Mouse (Mus musculus) midbrain, embryonic 12.5 days (tissue): ENCODE results near the gene Smagp. TPM values are rescaled to one million over a fixed set of nuclear protein-coding genes. Genes with fewer than 3 reads are reported as not detected.
"Not testable (repeated sequence)": the region's sequence is repeated elsewhere in the genome, so short reads cannot be mapped to it uniquely, and the experiment has no call there.

Experiments
- ATAC-seq: fragments of 200-750 bp; cut with Nextera tagmentation; 2 replicates; pipeline ENCODE4 v1.8.0; 2017; ENCODE audit warnings: low read depth, moderate TSS enrichment, moderate library complexity; ENCODE audit not compliant: low FRiP score
- H3K27ac ChIP-seq: fragments of 300-500 bp; sonication (generic); replicated peaks from 2 replicates; pipeline ENCODE4 v1.5.1; 2016; ENCODE audit warnings: mild to moderate bottlenecking
- H3K27me3 ChIP-seq: fragments of 300-500 bp; sonication (generic); 2 replicates; pipeline ENCODE4 v1.6.1; 2016; ENCODE audit warnings: mild to moderate bottlenecking
- H3K36me3 ChIP-seq: fragments of 300-500 bp; sonication (generic); 2 replicates; pipeline ENCODE4 v1.6.1; 2016
- H3K4me1 ChIP-seq: fragments of 300-500 bp; sonication (generic); 2 replicates; pipeline ENCODE4 v1.6.1; 2016
- H3K4me2 ChIP-seq: fragments of 300-500 bp; sonication (generic); replicated peaks from 2 replicates; pipeline ENCODE4 v1.6.1; 2016; ENCODE audit warnings: mild to moderate bottlenecking, moderate library complexity
- H3K4me3 ChIP-seq: fragments of 300-500 bp; sonication (generic); 2 replicates; pipeline ENCODE4 v1.5.1; 2016; ENCODE audit warnings: mild to moderate bottlenecking
- H3K9ac ChIP-seq: fragments of 300-500 bp; sonication (generic); replicated peaks from 2 replicates; pipeline ENCODE4 v1.6.1; 2016; ENCODE audit warnings: mild to moderate bottlenecking, moderate library complexity
- H3K9me3 ChIP-seq: fragments of 300-500 bp; sonication (generic); 2 replicates; pipeline ENCODE4 v1.6.1; 2016; ENCODE audit warnings: mild to moderate bottlenecking
- WGBS: fragments of 180-500 bp; shearing (Covaris S2); methylation state at CpG from one replicate; pipeline ENCODE4 v1.1.7; 2016; 5-methylcytosine and 5-hydroxymethylcytosine counted together
- polyA plus RNA-seq: library from polyadenylated mRNA; unstranded; fragments of >200 nt; fragmentation: Nextera tagmentation; extraction: Ambion mirVana; gene quantifications from 2 replicates; pipeline ENCODE4 v1.2.1, GENCODE M21; 2016

The Smagp gene
- polyA plus RNA-seq, 1 experiment from 2014 or later = 5.5 TPM

GRCm38 (mm10) chr15:100621671-100622070 lies 15.1 kb downstream of the Smagp start:
- 73% methylated on average over 9 of the region's 9 CpGs for WGBS

GRCm38 (mm10) chr15:100619200-100619599 lies 17.5 kb downstream of the Smagp start:
- H3K9me3 ChIP-seq = no peaks in the 10 kb centered on the region
- H3K36me3 ChIP-seq = peaks cover 41% of the 10 kb centered on the region
- H3K27ac ChIP-seq = no peak overlapping the region
- ATAC-seq = no peak
- H3K9ac ChIP-seq = no peak overlapping the region
- no peak overlapping the region for H3K4me2 ChIP-seq
- H3K4me3 ChIP-seq = no peak overlapping the region
- 93% methylated on average over 7 of the region's 7 CpGs for WGBS
- H3K27me3 ChIP-seq = no peaks in the 10 kb centered on the region
- H3K4me1 ChIP-seq = peaks cover 15% of the 10 kb centered on the region

More at GRCm38 (mm10) chr15:100621671-100622070, 15.1 kb downstream of the Smagp start:
- not testable (repeated sequence) for ATAC-seq, H3K27me3 ChIP-seq, H3K9ac ChIP-seq, H3K9me3 ChIP-seq, H3K4me1 ChIP-seq, H3K4me2 ChIP-seq, H3K27ac ChIP-seq, H3K4me3 ChIP-seq
- peaks cover 41% of the 10 kb centered on the region for H3K36me3 ChIP-seq

GRCm38 (mm10) chr15:100616221-100616620 lies 20.5 kb downstream of the Smagp start:
- Histone ChIP-seq H3K4me1 (peaks cover 22% of the 10 kb centered on the region), H3K27me3 (no peaks in the 10 kb centered on the region), H3K36me3 (peaks cover 36% of the 10 kb centered on the region), H3K4me3 (peak overlapping the region; percentile 95), H3K27ac (peak overlapping the region; percentile 97), H3K9ac (peak overlapping the region; percentile 87), H3K4me2 (peak overlapping the region; percentile 82), H3K9me3 (no peaks in the 10 kb centered on the region)
- WGBS = under 1% methylated on average over 19 of the region's 19 CpGs
- ATAC-seq = peak; percentile 14; the same call in 1 of the 2 replicates

GRCm38 (mm10) chr15:100615825-100616220 lies 20.9 kb downstream of the Smagp start:
- WGBS = under 1% methylated on average over 42 of the region's 43 CpGs
- peak overlapping the region; percentile 97 for H3K27ac ChIP-seq
- H3K27me3 ChIP-seq = no peaks in the 10 kb centered on the region
- H3K9ac ChIP-seq = peak overlapping the region; percentile 87
- H3K9me3 ChIP-seq = no peaks in the 10 kb centered on the region
- H3K4me1 ChIP-seq = peaks cover 22% of the 10 kb centered on the region
- H3K4me3 ChIP-seq = peak overlapping the region; percentile 95
- peaks cover 33% of the 10 kb centered on the region for H3K36me3 ChIP-seq
- peak; percentile 85 for ATAC-seq
- peak overlapping the region; percentile 82 for H3K4me2 ChIP-seq

GRCm38 (mm10) chr15:100614996-100615824 lies 21.5 kb downstream of the Smagp start, which contains the start of gene Dazap2:
Gene Dazap2, plus strand, starts transcription at chr15:100615349.
- H3K36me3 ChIP-seq = peaks cover 26% of the 10 kb centered on the region
- peak within 1 kb of the TSS; percentile 95 for H3K4me3 ChIP-seq
- no peaks in the 10 kb centered on the region for H3K9me3 ChIP-seq
- peak within 1 kb of the TSS; percentile 87 for H3K9ac ChIP-seq
- H3K4me2 ChIP-seq = peak within 1 kb of the TSS; percentile 82
- peak within 1 kb of the TSS; percentile 97 for H3K27ac ChIP-seq
- peaks cover 3% of the 10 kb centered on the region; the same call in 1 of the 2 replicates for H3K27me3 ChIP-seq
- WGBS = under 1% methylated on average over 69 of the region's 99 CpGs
- peaks cover 22% of the 10 kb centered on the region for H3K4me1 ChIP-seq
- peak; percentile 86 for ATAC-seq

- H3K4me2 ChIP-seq = peak overlapping the region; percentile 82
- no peak for ATAC-seq
- peaks cover 8% of the 10 kb centered on the region; the same call in 1 of the 2 replicates for H3K27me3 ChIP-seq
- WGBS = 9% methylated on average over 43 of the region's 43 CpGs
- H3K9me3 ChIP-seq = no peaks in the 10 kb centered on the region
- peak overlapping the region; percentile 97 for H3K27ac ChIP-seq
- peaks cover 20% of the 10 kb centered on the region for H3K36me3 ChIP-seq
- peak overlapping the region; percentile 95 for H3K4me3 ChIP-seq
- peak overlapping the region; percentile 59 for H3K9ac ChIP-seq
- H3K4me1 ChIP-seq = peaks cover 22% of the 10 kb centered on the region
Measured at GRCm38 (mm10) chr15:100614218-100614995, 22.3 kb downstream of the Smagp start.

- H3K27ac ChIP-seq = no peak overlapping the region
- no peak for ATAC-seq
- H3K4me3 ChIP-seq = 0 out of 2 replicates have a peak overlapping the region, but pooled peaks have one; percentile 7
- H3K9me3 ChIP-seq = no peaks in the 10 kb centered on the region
- H3K27me3 ChIP-seq = peaks cover 8% of the 10 kb centered on the region; the same call in 1 of the 2 replicates
- peak overlapping the region; percentile 41 for H3K4me2 ChIP-seq
- H3K36me3 ChIP-seq = peaks cover 12% of the 10 kb centered on the region
- H3K9ac ChIP-seq = 0 out of 2 replicates have a peak overlapping the region, but pooled peaks have one; percentile 15
- H3K4me1 ChIP-seq = peaks cover 22% of the 10 kb centered on the region
- WGBS = 10% methylated on average over 16 of the region's 16 CpGs
Measured at GRCm38 (mm10) chr15:100613584-100613983, 23.2 kb downstream of the Smagp start.

GRCm38 (mm10) chr15:100612432-100612831 lies 24.3 kb downstream of the Smagp start:
- Histone ChIP-seq H3K9me3 (no peaks in the 10 kb centered on the region), H3K27me3 (peaks cover 8% of the 10 kb centered on the region; the same call in 1 of the 2 replicates), H3K36me3 (peaks cover under 1% of the 10 kb centered on the region), H3K4me3 (no peak overlapping the region), H3K9ac (no peak overlapping the region), H3K4me1 (peaks cover 22% of the 10 kb centered on the region), H3K27ac (no peak overlapping the region), H3K4me2 (no peak overlapping the region)
- 60% methylated on average over 2 of the region's 2 CpGs for WGBS
- ATAC-seq = no peak

GRCm38 (mm10) chr15:100611951-100612350 lies 24.8 kb downstream of the Smagp start:
- no peak for ATAC-seq
- Histone ChIP-seq H3K27me3 (peaks cover 8% of the 10 kb centered on the region; the same call in 1 of the 2 replicates), H3K36me3 (no peaks in the 10 kb centered on the region), H3K9ac (no peak overlapping the region), H3K4me2 (no peak overlapping the region), H3K27ac (no peak overlapping the region), H3K4me3 (no peak overlapping the region), H3K9me3 (no peaks in the 10 kb centered on the region), H3K4me1 (peaks cover 21% of the 10 kb centered on the region)
- WGBS = 79% methylated on average over 7 of the region's 7 CpGs

GRCm38 (mm10) chr15:100606677-100607076 lies 30.1 kb downstream of the Smagp start:
- not testable (repeated sequence) for H3K4me3 ChIP-seq, H3K9ac ChIP-seq, H3K4me2 ChIP-seq, H3K27ac ChIP-seq, H3K9me3 ChIP-seq, H3K36me3 ChIP-seq, ATAC-seq
- 93% methylated on average over 8 of the region's 8 CpGs for WGBS
- Histone ChIP-seq H3K4me1 (peaks cover 16% of the 10 kb centered on the region), H3K27me3 (peaks cover 18% of the 10 kb centered on the region)

GRCm38 (mm10) chr15:100601669-100602068 lies 35.1 kb downstream of the Smagp start:
- no peak overlapping the region for H3K4me3 ChIP-seq
- no peak overlapping the region for H3K27ac ChIP-seq
- WGBS = 62% methylated on average over 3 of the region's 3 CpGs
- no peak overlapping the region for H3K4me2 ChIP-seq
- no peaks in the 10 kb centered on the region for H3K36me3 ChIP-seq
- peaks cover 30% of the 10 kb centered on the region for H3K4me1 ChIP-seq
- ATAC-seq = no peak
- peaks cover 29% of the 10 kb centered on the region for H3K27me3 ChIP-seq
- H3K9me3 ChIP-seq = no peaks in the 10 kb centered on the region
- H3K9ac ChIP-seq = no peak overlapping the region
